Mouse (Mus musculus) naive thymus-derived CD4-positive, alpha-beta T cell, adult 5 months (primary cell): ENCODE measurements around the gene Saxo1. TPM values are rescaled to one million over a fixed set of nuclear protein-coding genes. Genes with fewer than 3 reads are reported as not detected.

ENCODE experiments used
- polyA plus RNA-seq: library from polyadenylated mRNA; unstranded; fragments of 100-300 nt; shearing (Covaris generic); gene quantifications from one replicate; pipeline ENCODE4 v1.2.1, GENCODE M21; 2017

Gene Saxo1
- polyA plus RNA-seq, result not detected

DNA sequence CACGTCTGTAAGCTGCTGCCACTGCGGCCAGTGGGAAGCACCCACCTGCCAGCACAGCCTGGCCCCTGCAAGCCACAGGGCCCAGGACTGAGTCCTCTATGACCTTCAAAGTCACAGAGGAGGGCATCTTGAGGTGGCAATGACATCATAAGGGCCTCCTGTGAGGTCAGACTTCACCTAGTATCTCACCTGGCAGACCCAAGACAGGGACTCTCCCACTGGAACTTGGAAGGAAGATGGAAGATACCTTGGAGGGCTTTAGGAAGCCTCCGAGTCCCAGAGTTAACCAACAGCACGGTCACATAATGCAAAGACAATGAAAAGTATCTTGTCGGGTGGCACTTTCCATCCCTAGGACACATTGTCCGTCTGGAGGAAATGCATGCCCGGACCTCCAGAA is at the start of gene Saxo1:
Gene Saxo1 (minus strand): TSS at position 101 of the 400 bp plus-strand sequence.

DNA sequence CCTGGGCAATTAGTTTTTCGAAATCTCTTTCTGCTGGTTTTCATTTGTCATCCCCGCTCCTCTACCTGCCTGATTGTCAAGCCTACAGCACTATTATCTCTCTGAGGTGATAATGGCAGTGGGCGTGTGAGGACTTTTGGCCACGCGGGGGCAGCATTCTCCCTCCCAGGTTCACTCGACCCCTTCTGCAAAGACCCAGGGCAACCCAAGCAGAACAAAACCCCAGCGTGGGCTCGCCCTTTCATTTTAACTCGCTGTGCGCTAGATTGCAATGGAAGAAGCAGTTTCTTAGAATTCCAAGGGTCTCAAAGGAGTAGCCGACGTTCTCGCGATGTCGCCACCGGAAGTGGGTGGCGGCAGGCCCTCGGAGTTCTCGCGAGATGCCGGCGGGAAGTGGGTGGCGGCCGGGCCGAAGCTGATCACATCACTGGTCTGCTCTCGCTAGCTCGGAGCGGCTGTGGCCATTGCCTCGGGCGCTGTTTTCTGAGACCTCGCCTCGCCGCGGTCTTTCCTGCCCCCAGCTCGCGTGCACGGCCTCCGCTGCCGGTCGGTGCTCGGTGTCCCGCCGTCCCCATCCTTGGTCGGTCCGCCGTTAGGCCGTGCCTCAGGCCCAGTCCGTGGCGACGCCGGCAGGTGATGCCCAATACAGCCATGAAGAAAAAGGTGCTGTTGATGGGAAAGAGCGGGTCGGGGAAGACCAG is 17.3 kb upstream of the Saxo1 start, which contains the start of gene Rraga:
Gene Rraga (plus strand): TSS at position 386 of the 701 bp plus-strand sequence.

Other genes with a start within 250 kb of the Saxo1 start
- 49.1 TPM for gene Rraga, start 17.3 kb upstream of the Saxo1 start, polyA plus RNA-seq
- 20.4 TPM for gene Haus6, start 53.7 kb upstream of the Saxo1 start, polyA plus RNA-seq
- 9.1 TPM for gene Plin2, start 111.7 kb upstream of the Saxo1 start, polyA plus RNA-seq
- gene Dennd4c, start 190.2 kb upstream of the Saxo1 start, polyA plus RNA-seq, result 16.3 TPM